Mouse (Mus musculus): Measurements from ENCODE around the gene Ccdc66.

- TF ChIP-seq POLR2A (IDR thresholded peaks at IDR 0.05; ENCODE audit: insufficient read depth, low read length) (no peak), CTCF (IDR thresholded peaks at IDR 0.05; ENCODE audit: low read depth, low read length) (no peak)
These were observed 72.1 kb downstream of the Ccdc66 start for GRCm38 (mm10) chr14:27436116-27436515.

All from ES-Bruce4 (cell line).